Mouse (Mus musculus) stomach, embryonic 15.5 days (tissue): Measurements from ENCODE around the gene Myf6. TPM values are rescaled to one million over a fixed set of nuclear protein-coding genes. Genes with fewer than 3 reads are reported as not detected.

Experiments
- microRNA-seq: library from miRNA; unstranded; fragments of <30 nt; microRNA quantifications from one replicate; pipeline ENCODE4, GENCODE M21; 2016
- polyA plus RNA-seq: library from polyadenylated mRNA; unstranded; fragments of >200 nt; fragmentation: Nextera tagmentation; extraction: Ambion mirVana; gene quantifications from 2 replicates; pipeline ENCODE4 v1.2.1, GENCODE M21; 2015

Gene Myf6
- polyA plus RNA-seq, 1 experiment from 2014 or later: not detected

Small RNAs within 50 kb of the gene (microRNA-seq; reads per million reads assigned to microRNA genes)
- not detected for gene Gm44403

Other genes with a start within 250 kb of the Myf6 start
- 3.8 and 4.1 TPM in 2 replicates for gene Lin7a, start 223.1 kb downstream of the Myf6 start, polyA plus RNA-seq
- gene Myf5, start 8.6 kb downstream of the Myf6 start, polyA plus RNA-seq: 0.26 and 0.40 TPM in 2 replicates
- 0.04 and 0.05 TPM in 2 replicates for gene Ptprq, start 225.3 kb upstream of the Myf6 start, polyA plus RNA-seq